Mouse (Mus musculus) hindbrain, embryonic 11.5 days (tissue): ENCODE data around the gene Bri3bp. TPM values are rescaled to one million over a fixed set of nuclear protein-coding genes. Genes with fewer than 3 reads are reported as not detected.
A peak's percentile ranks its signal among the peaks of the same experiment; 100 is the strongest.
"Not testable (repeated sequence)": the region's sequence is repeated elsewhere in the genome, so short reads cannot be mapped to it uniquely, and the experiment has no call there.

Source experiments
- ATAC-seq: fragments of 200-750 bp; cut with Nextera tagmentation; 2 replicates; pipeline ENCODE4 v1.8.0; 2017; ENCODE audit warnings: mild to moderate bottlenecking, moderate TSS enrichment, moderate library complexity; ENCODE audit not compliant: low FRiP score
- DNase-seq: peaks from one replicate; pipeline ENCODE4 v3.0.0-alpha.2; 2015; ENCODE audit warnings: low spot score
- H3K27ac ChIP-seq: fragments of 300-500 bp; sonication (generic); 2 replicates; pipeline ENCODE4 v1.5.1; 2014; ENCODE audit warnings: mild to moderate bottlenecking, low read depth, low read length
- H3K27me3 ChIP-seq: fragments of 300-500 bp; sonication (generic); 2 replicates; pipeline ENCODE4 v1.6.1; 2014; ENCODE audit warnings: mild to moderate bottlenecking, low read length, moderate library complexity, mixed read lengths; ENCODE audit not compliant: control insufficient read depth, insufficient read depth
- H3K36me3 ChIP-seq: fragments of 300-500 bp; sonication (generic); 2 replicates; pipeline ENCODE4 v1.6.1; 2014; ENCODE audit warnings: mild to moderate bottlenecking, low read length, moderate library complexity, mixed read lengths; ENCODE audit not compliant: control insufficient read depth, insufficient read depth
- H3K4me1 ChIP-seq: fragments of 300-500 bp; sonication (generic); replicated peaks from 2 replicates; pipeline ENCODE4 v1.6.1; 2014; ENCODE audit warnings: low read length, mixed read lengths; ENCODE audit not compliant: control insufficient read depth, insufficient read depth
- H3K4me2 ChIP-seq: fragments of 300-500 bp; sonication (generic); replicated peaks from 2 replicates; pipeline ENCODE4 v1.6.1; 2014; ENCODE audit warnings: mild to moderate bottlenecking, low read depth, low read length
- H3K4me3 ChIP-seq: fragments of 300-500 bp; sonication (generic); 2 replicates; pipeline ENCODE4 v1.5.1; 2014; ENCODE audit warnings: low read depth, low read length
- H3K9ac ChIP-seq: fragments of 300-500 bp; sonication (generic); 2 replicates; pipeline ENCODE4 v1.6.1; 2014; ENCODE audit warnings: low read depth, low read length
- H3K9me3 ChIP-seq: fragments of 300-500 bp; sonication (generic); 2 replicates; pipeline ENCODE4 v1.6.1; 2016; ENCODE audit warnings: low read length; ENCODE audit not compliant: control insufficient read depth
- WGBS: fragments of 180-500 bp; shearing (Covaris S2); extraction: QIAGEN DNeasy Blood & Tissue Kit; methylation state at CpG from one replicate; pipeline ENCODE4 v1.1.7; 2014; 5-methylcytosine and 5-hydroxymethylcytosine counted together
- polyA plus RNA-seq: library from polyadenylated mRNA; unstranded; fragments of >200 nt; fragmentation: Nextera tagmentation; extraction: Ambion mirVana; gene quantifications from 2 replicates; pipeline ENCODE4 v1.2.1, GENCODE M21; 2014

Gene Bri3bp
- polyA plus RNA-seq, 1 experiment from 2014 or later, result 30.8 TPM

- 0 out of 2 replicates have a peak overlapping the region, but pooled peaks have one; percentile 15 for H3K9ac ChIP-seq
- no peaks in the 10 kb centered on the region for H3K27me3 ChIP-seq
- H3K4me3 ChIP-seq, result peak overlapping the region; percentile 50
- 0 out of 2 replicates have a peak, but pooled peaks cover 3% of the 10 kb centered on the region for H3K4me1 ChIP-seq
- no peaks in the 10 kb centered on the region for H3K9me3 ChIP-seq
- H3K36me3 ChIP-seq, result no peaks in the 10 kb centered on the region
- no peak overlapping the region for H3K27ac ChIP-seq
- WGBS, result 59% methylated on average over 13 of the region's 13 CpGs
- DNase-seq, result no peak
- ATAC-seq, result no peak
- H3K4me2 ChIP-seq, result peak overlapping the region; percentile 80
These were observed 34.1 kb upstream of the Bri3bp start for GRCm38 (mm10) chr5:125407020-125407830.

GRCm38 (mm10) chr5:125407910-125408575 lies 33.3 kb upstream of the Bri3bp start:
- no peaks in the 10 kb centered on the region for H3K36me3 ChIP-seq
- 67% methylated on average over 14 of the region's 14 CpGs for WGBS
- no peaks in the 10 kb centered on the region for H3K27me3 ChIP-seq
- no peak overlapping the region for H3K27ac ChIP-seq
- no peaks in the 10 kb centered on the region for H3K9me3 ChIP-seq
- H3K4me1 ChIP-seq, result 0 out of 2 replicates have a peak, but pooled peaks cover 3% of the 10 kb centered on the region
- H3K4me2 ChIP-seq, result no peak overlapping the region
- no peak overlapping the region for H3K9ac ChIP-seq
- ATAC-seq, result no peak
- H3K4me3 ChIP-seq, result no peak overlapping the region
- DNase-seq, result no peak

DNA sequence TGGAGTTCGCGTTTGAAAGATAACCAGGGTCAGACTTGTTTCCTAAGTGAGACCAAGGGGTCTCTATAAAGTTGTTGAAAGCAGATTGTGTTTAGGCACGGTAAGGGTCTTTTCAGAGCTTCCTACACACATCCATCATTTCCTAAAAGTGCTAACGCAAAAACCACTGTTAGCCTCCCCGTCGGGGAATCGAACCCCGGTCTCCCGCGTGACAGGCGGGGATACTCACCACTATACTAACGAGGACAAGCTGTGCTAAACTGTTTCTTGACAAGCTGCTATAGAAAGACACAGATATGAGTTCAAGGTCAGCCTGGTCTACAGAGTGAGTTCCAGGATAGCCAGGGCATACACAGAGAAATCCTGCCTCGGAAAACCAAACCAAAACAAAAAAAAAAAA lies 32.5 kb upstream of the Bri3bp start:
- under 1% methylated on average over 13 of the region's 13 CpGs for WGBS
- Histone ChIP-seq H3K36me3 (0 out of 2 replicates have a peak, but pooled peaks cover under 1% of the 10 kb centered on the region), H3K4me1 (0 out of 2 replicates have a peak, but pooled peaks cover 3% of the 10 kb centered on the region), H3K9ac (no peak overlapping the region), H3K4me2 (0 out of 2 replicates have a peak overlapping the region, but pooled peaks have one; percentile 29), H3K9me3 (no peaks in the 10 kb centered on the region), H3K27me3 (no peaks in the 10 kb centered on the region), H3K4me3 (peak overlapping the region; percentile 30), H3K27ac (no peak overlapping the region)
- DNase-seq (peak; percentile 91), ATAC-seq (peak; percentile 60)

DNA sequence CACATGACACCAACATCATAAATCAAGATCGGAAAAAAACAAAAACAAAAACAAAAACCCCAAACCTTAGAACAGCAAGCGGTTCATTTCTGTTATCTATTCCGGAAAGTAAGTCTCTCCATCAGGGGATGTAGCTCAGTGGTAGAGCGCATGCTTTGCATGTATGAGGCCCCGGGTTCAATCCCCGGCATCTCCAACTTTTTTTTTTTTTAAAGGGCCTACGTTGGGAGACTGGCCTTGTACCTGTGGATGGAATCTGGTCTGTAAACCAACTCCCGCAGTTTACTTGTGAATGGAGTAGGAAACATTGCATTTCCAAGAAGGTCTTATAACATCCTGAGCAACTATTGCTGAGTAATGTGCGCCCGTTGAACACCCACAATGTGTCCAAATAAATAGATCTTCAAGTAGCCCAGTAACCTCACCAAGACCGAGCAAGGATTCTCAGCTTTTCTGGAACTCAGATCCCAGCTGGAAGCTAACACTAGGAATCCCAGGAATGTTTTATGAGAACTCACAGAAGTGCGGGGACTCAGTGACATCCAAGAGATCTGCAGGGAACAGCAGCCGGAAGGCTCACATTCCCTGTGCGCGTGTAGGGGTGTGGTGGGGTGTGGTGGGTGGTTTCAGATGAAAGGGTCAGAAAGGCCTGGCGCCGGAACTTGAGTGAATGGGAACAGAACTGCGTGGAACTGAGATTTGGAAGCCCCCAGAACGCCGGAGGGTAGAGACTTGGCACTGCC lies 31.8 kb upstream of the Bri3bp start:
- H3K9me3 ChIP-seq, result no peaks in the 10 kb centered on the region
- ATAC-seq (peak; percentile 58; the same call in 1 of the 2 replicates), DNase-seq (peak; percentile 78)
- no peaks in the 10 kb centered on the region for H3K27me3 ChIP-seq
- peak overlapping the region; percentile 29 for H3K4me2 ChIP-seq
- 0 out of 2 replicates have a peak, but pooled peaks cover 3% of the 10 kb centered on the region for H3K4me1 ChIP-seq
- no peak overlapping the region for H3K9ac ChIP-seq
- H3K4me3 ChIP-seq, result peak overlapping the region; percentile 30; the same call in 1 of the 2 replicates
- no peak overlapping the region for H3K27ac ChIP-seq
- 0 out of 2 replicates have a peak, but pooled peaks cover 3% of the 10 kb centered on the region for H3K36me3 ChIP-seq
- WGBS, result 8% methylated on average over 20 of the region's 20 CpGs

- 0 out of 2 replicates have a peak, but pooled peaks cover 2% of the 10 kb centered on the region for H3K4me1 ChIP-seq
- 54% methylated on average over 5 of the region's 5 CpGs for WGBS
- H3K4me3 ChIP-seq, result no peak overlapping the region
- no peaks in the 10 kb centered on the region for H3K9me3 ChIP-seq
- DNase-seq (peak; percentile 71), ATAC-seq (no peak)
- no peak overlapping the region for H3K9ac ChIP-seq
- H3K4me2 ChIP-seq, result no peak overlapping the region
- H3K36me3 ChIP-seq, result peaks cover 10% of the 10 kb centered on the region; the same call in 1 of the 2 replicates
- H3K27me3 ChIP-seq, result no peaks in the 10 kb centered on the region
- H3K27ac ChIP-seq, result no peak overlapping the region
These were observed 29.3 kb upstream of the Bri3bp start for GRCm38 (mm10) chr5:125411972-125412530.

DNA sequence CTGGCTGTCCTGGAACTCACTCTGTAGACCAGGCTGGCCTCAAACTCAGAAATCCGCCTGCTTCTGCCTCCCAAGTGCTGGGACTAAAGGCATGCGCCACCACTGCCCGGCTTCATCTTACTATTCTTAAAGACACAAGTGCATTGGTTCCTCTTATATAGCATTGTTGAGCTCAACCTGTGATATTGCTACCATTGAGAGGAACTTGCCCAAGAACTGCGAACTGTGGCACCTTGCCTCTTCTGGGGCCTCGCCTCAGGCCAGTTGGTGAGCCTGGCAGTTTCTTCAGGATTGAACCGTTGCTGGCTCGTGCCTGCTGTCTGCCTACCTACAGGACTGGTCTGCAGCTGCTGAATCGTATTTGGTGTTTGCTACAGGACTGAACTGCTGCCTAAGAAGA lies 28.8 kb upstream of the Bri3bp start:
- H3K9ac ChIP-seq, H3K4me1 ChIP-seq, H3K4me3 ChIP-seq, H3K27me3 ChIP-seq, DNase-seq, H3K27ac ChIP-seq, H3K4me2 ChIP-seq, ATAC-seq, H3K9me3 ChIP-seq: not testable (repeated sequence)
- 93% methylated on average over 8 of the region's 8 CpGs for WGBS
- H3K36me3 ChIP-seq, result peaks cover 15% of the 10 kb centered on the region

DNA sequence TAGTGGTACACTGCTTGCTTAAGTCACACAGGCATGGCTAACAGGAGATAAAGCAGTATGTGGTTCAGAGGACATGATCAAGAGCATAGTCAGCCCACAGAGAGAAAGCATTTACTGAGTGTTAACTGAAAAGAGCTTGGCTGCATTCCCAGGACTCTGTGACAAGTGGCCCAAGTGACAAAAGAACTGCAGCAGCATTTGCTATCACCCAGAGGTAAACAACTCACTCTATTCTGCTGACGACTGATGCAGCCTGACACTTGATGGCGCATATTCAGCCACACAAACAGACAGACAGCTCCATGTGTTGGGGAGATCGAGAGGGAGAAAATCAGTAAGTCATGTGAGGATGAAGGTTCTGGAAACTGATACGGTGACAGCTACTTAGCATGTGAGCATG lies 27.6 kb upstream of the Bri3bp start:
- peaks cover 20% of the 10 kb centered on the region for H3K36me3 ChIP-seq
- DNase-seq, result no peak
- H3K27ac ChIP-seq, result no peak overlapping the region
- ATAC-seq, result no peak
- no peak overlapping the region for H3K4me3 ChIP-seq
- WGBS, result 89% methylated on average over 4 of the region's 4 CpGs
- H3K9me3 ChIP-seq, result no peaks in the 10 kb centered on the region
- no peak overlapping the region for H3K9ac ChIP-seq
- H3K4me1 ChIP-seq, result no peaks in the 10 kb centered on the region
- H3K4me2 ChIP-seq, result no peak overlapping the region
- no peaks in the 10 kb centered on the region for H3K27me3 ChIP-seq

DNA sequence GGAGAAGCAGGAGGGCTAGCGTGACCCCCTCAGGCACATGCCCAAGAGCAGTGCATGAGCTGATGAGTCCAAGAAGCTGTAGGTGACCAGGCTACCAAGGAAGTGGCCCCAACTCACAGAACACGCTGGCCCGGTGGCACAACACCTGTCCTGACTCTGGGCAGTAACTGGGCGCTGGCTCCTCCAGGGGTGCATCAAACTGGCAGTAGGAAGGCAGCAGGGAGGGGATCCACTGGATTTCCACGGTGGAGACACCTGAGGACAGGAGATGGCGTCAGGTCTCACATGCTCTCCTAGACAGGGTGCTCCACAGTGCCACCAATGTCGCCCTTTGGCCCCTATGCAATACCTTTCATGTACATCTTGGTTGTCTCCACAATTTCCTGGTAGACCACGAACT lies 25.2 kb upstream of the Bri3bp start:
- H3K36me3 ChIP-seq, result peaks cover 20% of the 10 kb centered on the region
- H3K4me2 ChIP-seq, result no peak overlapping the region
- no peak overlapping the region for H3K4me3 ChIP-seq
- no peaks in the 10 kb centered on the region for H3K9me3 ChIP-seq
- H3K9ac ChIP-seq, result no peak overlapping the region
- H3K27ac ChIP-seq, result no peak overlapping the region
- DNase-seq, result no peak
- no peak for ATAC-seq
- WGBS, result 92% methylated on average over 8 of the region's 8 CpGs
- H3K4me1 ChIP-seq, result no peaks in the 10 kb centered on the region
- no peaks in the 10 kb centered on the region for H3K27me3 ChIP-seq
